Mouse (Mus musculus): ENCODE measurements around the gene Vmn2r57. TPM values are rescaled to one million over a fixed set of nuclear protein-coding genes. Genes with fewer than 3 reads are reported as not detected.

The Vmn2r57 gene
- 0.16 to 0.24 TPM (median 0.22 TPM) in 4 replicates for total RNA-seq (2023; ENCODE audit: inconsistent age)

DNA sequence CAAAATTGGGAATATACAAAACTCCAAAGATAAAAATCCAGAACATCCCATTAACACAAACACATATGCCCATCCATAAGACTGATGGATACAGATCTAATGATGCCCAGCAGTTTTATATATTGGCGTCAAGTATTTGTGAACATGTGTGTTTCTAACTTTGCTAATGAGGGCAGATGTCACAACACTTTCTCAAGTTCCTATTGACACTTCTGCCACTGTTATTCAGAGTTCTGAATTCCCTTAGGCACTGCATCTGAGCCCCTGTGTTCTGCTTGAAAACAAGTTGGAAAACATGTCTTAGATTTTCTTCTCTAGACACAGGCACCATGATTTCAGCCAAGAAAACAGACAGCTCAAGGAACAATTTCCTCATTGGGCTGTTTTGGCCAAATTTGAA, at the start of gene Vmn2r57:
Gene Vmn2r57 (minus strand): TSS at position 101 of the 400 bp plus-strand sequence.

GRCm38 (mm10) chr7:41393048-41393971, 55.2 kb downstream of the Vmn2r57 start, which contains the start of gene AI987944:
AI987944 (minus strand) TSS chr7:41393379.

Other genes with a start within 250 kb of the Vmn2r57 start
- 15.1 to 19.2 TPM (median 16.9 TPM) in 4 replicates for gene AI987944, start 55.3 kb downstream of the Vmn2r57 start, total RNA-seq (2023; ENCODE audit: inconsistent age)
- gene Gm20449, start 50.7 kb upstream of the Vmn2r57 start, total RNA-seq (2023; ENCODE audit: inconsistent age): 0.12 to 0.51 TPM (median 0.36 TPM) in 4 replicates
- 7.0 to 11.1 TPM (median 8.5 TPM) in 4 replicates for gene AW146154, start 51.2 kb upstream of the Vmn2r57 start, total RNA-seq (2023; ENCODE audit: inconsistent age)
- gene Gm6871, start 125.0 kb upstream of the Vmn2r57 start, total RNA-seq (2023; ENCODE audit: inconsistent age): not detected in 4 replicates
- 32.8 to 38.8 TPM (median 36.7 TPM) in 4 replicates for gene 2610021A01Rik, start 150.5 kb upstream of the Vmn2r57 start, total RNA-seq (2023; ENCODE audit: inconsistent age)
- 14.4 to 16.2 TPM (median 14.9 TPM) in 4 replicates for gene Zfp788, start 184.5 kb upstream of the Vmn2r57 start, total RNA-seq (2023; ENCODE audit: inconsistent age)